Comparison of ENCODE assay signal across 18 mouse cellular contexts in genomic region chr9:70174896-70175295, GRCm38 (mm10). TPM values are rescaled to one million over a fixed set of nuclear protein-coding genes. Genes with fewer than 3 reads are reported as not detected.
DNase-seq lines count a peak whose midpoint lies in the region; ATAC-seq and TF ChIP-seq lines count a peak whose summit lies in the region.
"Had no signal": no experiment of that assay in that cellular context is flagged by ENCODE, and none has a peak within 500 bp of the region (broad histone marks: within the 10 kb centered on the region; RNA-seq: fewer than 3 reads in every experiment).

No protein-coding gene starts in this region.

- TF ChIP-seq EP300 in CH12.LX (IDR thresholded peaks at IDR 0.05; ENCODE audit: low read length) = no peak
- no peak for TF ChIP-seq EP300 in stomach, postnatal 0 days (optimal IDR thresholded peaks at IDR 0.05)

- H3K9me3 ChIP-seq in CH12.LX (replicated peaks; ENCODE audit: low read length) = no peaks in the 10 kb centered on the region
- no peaks in the 10 kb centered on the region for H3K9me3 ChIP-seq in forebrain, embryonic 11.5 days (ENCODE audit: control insufficient read depth, low read length)
- no peaks in the 10 kb centered on the region for H3K9me3 ChIP-seq in hindbrain, embryonic 12.5 days (replicated peaks)
- H3K9me3 ChIP-seq in midbrain, embryonic 12.5 days = no peaks in the 10 kb centered on the region
- no peaks in the 10 kb centered on the region for H3K9me3 ChIP-seq in stomach, postnatal 0 days (ENCODE audit: control insufficient read depth, low read length)
- H3K9me3 ChIP-seq: G1E; heart, embryonic 10.5 days; intestine, embryonic 15.5 days; kidney, embryonic 15.5 days; liver, embryonic 13.5 days; stomach, embryonic 15.5 days had no signal

- dilution Hi-C loops in CH12.LX (cut with MboI; ENCODE audit: extremely low pct_ligation_motif_present, extremely low pct_unique_long_range_greater_than_20kb, low sequenced_read_pairs) = no loop called here

- H3K27ac ChIP-seq in CH12.LX (ENCODE audit: insufficient read depth, low read depth) = no peak overlapping the region
- H3K27ac ChIP-seq in forebrain, embryonic 11.5 days (ENCODE audit: low read depth, low read length) = peak overlapping the region; percentile 63
- peak overlapping the region; percentile 77 for H3K27ac ChIP-seq in hindbrain, embryonic 12.5 days
- H3K27ac ChIP-seq in midbrain, embryonic 12.5 days (replicated peaks) = peak overlapping the region; percentile 74
- no peak overlapping the region for H3K27ac ChIP-seq in cerebellum, adult 2 months (ENCODE audit: insufficient read depth, low read length)
- H3K27ac ChIP-seq in stomach, postnatal 0 days (replicated peaks) = no peak overlapping the region
- H3K27ac ChIP-seq: heart, embryonic 10.5 days; intestine, embryonic 15.5 days; kidney, embryonic 15.5 days; liver, embryonic 13.5 days; stomach, embryonic 15.5 days had no signal

- no peak for TF ChIP-seq POLR2A in CH12.LX (IDR thresholded peaks at IDR 0.05; ENCODE audit: low read depth, low read length)
- TF ChIP-seq POLR2A in cerebellum, adult 2 months (IDR thresholded peaks at IDR 0.05; ENCODE audit: borderline replicate concordance, insufficient read depth, low read length) = no peak

- TF ChIP-seq RAD21 in CH12.LX (IDR thresholded peaks at IDR 0.05; ENCODE audit: low read depth, low read length) = no peak

- no peaks in the 10 kb centered on the region for H3K79me2 ChIP-seq in CH12.LX (replicated peaks; ENCODE audit: control insufficient read depth, extremely low read depth, insufficient read depth, poor library complexity, severe bottlenecking)

- no peaks in the 10 kb centered on the region for H3K36me3 ChIP-seq in CH12.LX (replicated peaks in 1 of 2; ENCODE audit: control insufficient read depth in 1 of 2, insufficient read depth in 1 of 2, low read length in 1 of 2)
- no peaks in the 10 kb centered on the region for H3K36me3 ChIP-seq in forebrain, embryonic 11.5 days (ENCODE audit: control insufficient read depth, insufficient read depth, low read length)
- H3K36me3 ChIP-seq in hindbrain, embryonic 12.5 days = no peaks in the 10 kb centered on the region
- H3K36me3 ChIP-seq in midbrain, embryonic 12.5 days = no peaks in the 10 kb centered on the region
- H3K36me3 ChIP-seq in stomach, postnatal 0 days (ENCODE audit: control insufficient read depth, insufficient read depth, low read length) = no peaks in the 10 kb centered on the region
- H3K36me3 ChIP-seq: G1E; heart, embryonic 10.5 days; intestine, embryonic 15.5 days; kidney, embryonic 15.5 days; liver, embryonic 13.5 days; stomach, embryonic 15.5 days had no signal

- TF ChIP-seq CTCF in CH12.LX (conservative IDR thresholded peaks at IDR 0.05 in 1 of 2, IDR thresholded peaks at IDR 0.05 in 1 of 2; ENCODE audit: low read depth in 2 of 2, low read length in 2 of 2) = no peak
- TF ChIP-seq CTCF in cerebellum, adult 2 months (IDR thresholded peaks at IDR 0.05; ENCODE audit: borderline replicate concordance, insufficient read depth, low read depth, low read length) = no peak
- no peak for TF ChIP-seq CTCF in stomach, postnatal 0 days (IDR thresholded peaks at IDR 0.05; ENCODE audit: low read depth)

- no peak; the same call in 1 of the 2 replicates for ATAC-seq in forebrain, embryonic 11.5 days (replicated peaks; ENCODE audit: low FRiP score)
- ATAC-seq in hindbrain, embryonic 12.5 days (ENCODE audit: low FRiP score) = peak; percentile 61
- no peak for ATAC-seq in midbrain, embryonic 12.5 days (ENCODE audit: low FRiP score, low read depth)
- ATAC-seq in stomach, postnatal 0 days (ENCODE audit: low FRiP score, low TSS enrichment) = no peak
- ATAC-seq: intestine, embryonic 15.5 days had no signal

- no peak for DNase-seq in CH12.LX (ENCODE audit: extremely low read depth)
- DNase-seq in forebrain, embryonic 11.5 days (ENCODE audit: low spot score) = no peak
- no peak for DNase-seq in right cerebral cortex, postnatal 14 days
- no peak for DNase-seq in cerebellum, adult 2 months
- DNase-seq in stomach, postnatal 0 days (ENCODE audit: low spot score) = no peak
- DNase-seq: cerebellum, postnatal 14 days; heart, postnatal 14 days; left cerebral cortex, postnatal 4 days; liver, embryonic 13.5 days; spleen, adult 18-20 months had no signal

- in situ Hi-C loops in CH12.LX (cut with MboI; ENCODE audit: low pct_ligation_motif_present, low pct_unique_long_range_greater_than_20kb, low sequenced_read_pairs) = loop anchor here (25.0 kb wide), 1 partner anchor 337 kb away; the partner anchor contains the start of gene Rnf111

- peaks cover 6 to 12% of the 10 kb centered on the region in 2 experiments; a peak in 3 of 4 replicates for H3K4me1 ChIP-seq in CH12.LX (ENCODE audit: control insufficient read depth in 1 of 2, insufficient read depth in 2 of 2)
- H3K4me1 ChIP-seq in forebrain, embryonic 11.5 days (replicated peaks; ENCODE audit: control insufficient read depth, insufficient read depth, low read length) = peaks cover 10% of the 10 kb centered on the region
- H3K4me1 ChIP-seq in hindbrain, embryonic 12.5 days = peaks cover 17% of the 10 kb centered on the region
- peaks cover 18% of the 10 kb centered on the region for H3K4me1 ChIP-seq in midbrain, embryonic 12.5 days
- no peaks in the 10 kb centered on the region for H3K4me1 ChIP-seq in cerebellum, adult 2 months (ENCODE audit: control insufficient read depth, insufficient read depth, low read length)
- no peaks in the 10 kb centered on the region for H3K4me1 ChIP-seq in stomach, postnatal 0 days (replicated peaks; ENCODE audit: control insufficient read depth, insufficient read depth)
- H3K4me1 ChIP-seq: heart, embryonic 10.5 days; intestine, embryonic 15.5 days; liver, embryonic 13.5 days; stomach, embryonic 15.5 days had no signal

- H3K4me2 ChIP-seq in CH12.LX (ENCODE audit: insufficient read depth, low read depth, poor library complexity, severe bottlenecking) = no peak overlapping the region
- no peak overlapping the region for H3K4me2 ChIP-seq in forebrain, embryonic 11.5 days (ENCODE audit: low read depth, low read length, severe bottlenecking)
- no peak overlapping the region for H3K4me2 ChIP-seq in hindbrain, embryonic 12.5 days (replicated peaks)
- no peak overlapping the region for H3K4me2 ChIP-seq in midbrain, embryonic 12.5 days (replicated peaks)
- H3K4me2 ChIP-seq in stomach, postnatal 0 days (replicated peaks; ENCODE audit: low read depth) = no peak overlapping the region
- H3K4me2 ChIP-seq: intestine, embryonic 15.5 days; kidney, embryonic 15.5 days; liver, embryonic 13.5 days; stomach, embryonic 15.5 days had no signal

- 21% methylated on average over 6 of the region's 6 CpGs for WGBS in forebrain, embryonic 11.5 days
- WGBS in hindbrain, embryonic 12.5 days = 14% methylated on average over 6 of the region's 6 CpGs
- 33% methylated on average over 6 of the region's 6 CpGs for WGBS in midbrain, embryonic 12.5 days
- WGBS in cerebellum, adult 2 months = 47% methylated on average over 6 of the region's 6 CpGs
- 39% methylated on average over 6 of the region's 6 CpGs for WGBS in stomach, postnatal 0 days

- no peak overlapping the region for H3K4me3 ChIP-seq in CH12.LX (replicated peaks in 1 of 3; ENCODE audit: low read depth in 2 of 3, low read length in 2 of 3, poor library complexity in 1 of 3)
- H3K4me3 ChIP-seq in forebrain, embryonic 11.5 days (ENCODE audit: low read depth, low read length) = no peak overlapping the region
- no peak overlapping the region for H3K4me3 ChIP-seq in hindbrain, embryonic 12.5 days
- H3K4me3 ChIP-seq in midbrain, embryonic 12.5 days = no peak overlapping the region
- H3K4me3 ChIP-seq in cerebellum, adult 2 months (replicated peaks; ENCODE audit: insufficient read depth, low read depth, low read length) = no peak overlapping the region
- H3K4me3 ChIP-seq in stomach, postnatal 0 days (ENCODE audit: low read depth, low read length) = no peak overlapping the region
- H3K4me3 ChIP-seq: heart, embryonic 10.5 days; intestine, embryonic 15.5 days; kidney, embryonic 15.5 days; liver, embryonic 13.5 days; myocyte; stomach, embryonic 15.5 days had no signal

- no peaks in the 10 kb centered on the region for H3K27me3 ChIP-seq in CH12.LX (replicated peaks)
- H3K27me3 ChIP-seq in forebrain, embryonic 11.5 days (ENCODE audit: control insufficient read depth, insufficient read depth, low read length) = no peaks in the 10 kb centered on the region
- H3K27me3 ChIP-seq in hindbrain, embryonic 12.5 days = no peaks in the 10 kb centered on the region
- H3K27me3 ChIP-seq in midbrain, embryonic 12.5 days = no peaks in the 10 kb centered on the region
- no peaks in the 10 kb centered on the region; the same call in 1 of the 2 replicates for H3K27me3 ChIP-seq in cerebellum, adult 2 months (ENCODE audit: control insufficient read depth, insufficient read depth, low read length)
- no peaks in the 10 kb centered on the region for H3K27me3 ChIP-seq in stomach, postnatal 0 days (ENCODE audit: control insufficient read depth, insufficient read depth, low read length)
- H3K27me3 ChIP-seq: intestine, embryonic 15.5 days; kidney, embryonic 15.5 days; liver, embryonic 13.5 days; stomach, embryonic 15.5 days had no signal

- H3K9ac ChIP-seq in CH12.LX (ENCODE audit: insufficient read depth, low read depth) = no peak overlapping the region
- H3K9ac ChIP-seq in forebrain, embryonic 11.5 days (ENCODE audit: low read length) = no peak overlapping the region; the same call in 1 of the 2 replicates
- H3K9ac ChIP-seq in hindbrain, embryonic 12.5 days = no peak overlapping the region
- H3K9ac ChIP-seq in midbrain, embryonic 12.5 days (replicated peaks) = no peak overlapping the region; the same call in 1 of the 2 replicates
- H3K9ac ChIP-seq in stomach, postnatal 0 days (ENCODE audit: low read length) = no peak overlapping the region
- H3K9ac ChIP-seq: intestine, embryonic 15.5 days; kidney, embryonic 15.5 days; liver, embryonic 13.5 days; stomach, embryonic 15.5 days had no signal

RNA-seq across cellular contexts. Expression of gene Myo1e, which starts 32.3 kb away (rescaled TPM):
- total RNA-seq in CH12.LX (2012; rRNA removed) (97.6 and 98.7 TPM in 2 replicates), CH12.LX (2014; rRNA removed) (82.3 and 88.5 TPM in 2 replicates)
- 186 and 188 TPM in 2 replicates for polyA plus RNA-seq in CH12.LX (2012; ENCODE audit: insufficient read length, low read depth)
- 10.5 and 11.1 TPM in 2 replicates for polyA plus RNA-seq in forebrain, embryonic 11.5 days (2014; fragmentation: Nextera tagmentation; extraction: Ambion mirVana)
- 16.2 and 17.9 TPM in 2 replicates for polyA plus RNA-seq in hindbrain, embryonic 12.5 days (2016; fragmentation: Nextera tagmentation; extraction: Ambion mirVana)
- 11.0 and 12.0 TPM in 2 replicates for polyA plus RNA-seq in midbrain, embryonic 12.5 days (2016; fragmentation: Nextera tagmentation; extraction: Ambion mirVana)
- 7.6 and 8.1 TPM in 2 replicates for polyA plus RNA-seq in cerebellum, adult 2 months (2012; rRNA removed)
- 15.3 and 15.7 TPM in 2 replicates for polyA plus RNA-seq in stomach, postnatal 0 days (2015; fragmentation: Nextera tagmentation; extraction: Ambion mirVana)

RNA-seq across cellular contexts. Expression of gene Fam81a, which starts 32.5 kb away (rescaled TPM):
- total RNA-seq in CH12.LX (2012; rRNA removed) (0.04 and 0.13 TPM in 2 replicates), CH12.LX (2014; rRNA removed) (0.09 TPM in 1 of 2 replicates, not detected in the other)
- polyA plus RNA-seq in CH12.LX (2012; ENCODE audit: insufficient read length, low read depth) = not detected in 2 replicates
- polyA plus RNA-seq in forebrain, embryonic 11.5 days (2014; fragmentation: Nextera tagmentation; extraction: Ambion mirVana) = 3.6 and 6.0 TPM in 2 replicates
- 7.4 and 8.3 TPM in 2 replicates for polyA plus RNA-seq in hindbrain, embryonic 12.5 days (2016; fragmentation: Nextera tagmentation; extraction: Ambion mirVana)
- polyA plus RNA-seq in midbrain, embryonic 12.5 days (2016; fragmentation: Nextera tagmentation; extraction: Ambion mirVana) = 3.8 and 4.7 TPM in 2 replicates
- polyA plus RNA-seq in cerebellum, adult 2 months (2012; rRNA removed) = 11.8 and 12.8 TPM in 2 replicates
- 2.9 and 3.0 TPM in 2 replicates for polyA plus RNA-seq in stomach, postnatal 0 days (2015; fragmentation: Nextera tagmentation; extraction: Ambion mirVana)
- total RNA-seq: G1E had no signal
- polyA plus RNA-seq: G1E had no signal

Comparison
In these comparisons a context has a peak if more than half of its experiments do, and no peak if none do; other contexts are left out.
1. H3K27ac ChIP-seq: peak in forebrain, embryonic 11.5 days (single experiment), hindbrain, embryonic 12.5 days (single experiment) and midbrain, embryonic 12.5 days (single experiment); none in CH12.LX (single experiment), cerebellum, adult 2 months (single experiment) and stomach, postnatal 0 days (single experiment).